Mouse (Mus musculus): Measurements from ENCODE around the gene Tgfb1i1.

- TF ChIP-seq CTCF (IDR thresholded peaks at IDR 0.05; ENCODE audit: low read depth): no peak
- no peak for TF ChIP-seq EP300 (IDR thresholded peaks at IDR 0.05; ENCODE audit: low read depth)
These were observed 35.2 kb downstream of the Tgfb1i1 start for GRCm38 (mm10) chr7:128281765-128282164.
